Mouse (Mus musculus): ENCODE measurements at regions not wholly inside any gene's neighbourhood (a gene's known extent, or its start where the extent isn't known, plus 50 kb on each side); places are given as distances from the start of the nearest gene placed in this dataset.
"Not testable (repeated sequence)": the region's sequence is repeated elsewhere in the genome, so short reads cannot be mapped to it uniquely, and the experiment has no call there.

GRCm38 (mm10) chr6:68532599-68532998, 997.0 kb upstream of the Tacstd2 start:
- no peak for DNase-seq

GRCm38 (mm10) chr6:68503937-68504336, 968.3 kb upstream of the Tacstd2 start:
- DNase-seq: no peak

- no peak for DNase-seq
Observed at GRCm38 (mm10) chr6:68481137-68481536, 945.5 kb upstream of the Tacstd2 start.

GRCm38 (mm10) chr6:68474872-68475271, 939.3 kb upstream of the Tacstd2 start:
- DNase-seq: peak; percentile 3

GRCm38 (mm10) chr6:68453061-68453803, 917.6 kb upstream of the Tacstd2 start:
- DNase-seq: not testable (repeated sequence)

GRCm38 (mm10) chr6:68449042-68449832, 913.6 kb upstream of the Tacstd2 start:
- DNase-seq: no peak

- no peak for DNase-seq
Observed at GRCm38 (mm10) chr6:68445782-68446181, 910.2 kb upstream of the Tacstd2 start.

GRCm38 (mm10) chr6:68437184-68437583, 901.6 kb upstream of the Tacstd2 start:
- no peak for DNase-seq
